Mouse (Mus musculus): Measurements from ENCODE around the gene Vtcn1.

GRCm38 (mm10) chr3:100858334-100859002 lies 33.2 kb downstream of the Vtcn1 start:
- TF ChIP-seq CTCF (conservative IDR thresholded peaks at IDR 0.05; ENCODE audit: low read length) (no peak), NANOG (IDR thresholded peaks at IDR 0.05; ENCODE audit: borderline replicate concordance, low read length) (no peak), POU5F1 (IDR thresholded peaks at IDR 0.05; ENCODE audit: borderline replicate concordance, low read length) (no peak)

Measured in E14TG2a.4 (cell line).